Mouse (Mus musculus) thymus, adult 2 months (tissue): Measurements from ENCODE around the gene Prickle1. TPM values are rescaled to one million over a fixed set of nuclear protein-coding genes. Genes with fewer than 3 reads are reported as not detected.

ENCODE experiments used
- DNase-seq: peaks from one replicate; pipeline ENCODE4 v3.0.0; 2021
- H3K27ac ChIP-seq: fragments of 200-500 bp; 2 replicates; pipeline ENCODE4 v1.5.1; 2012; ENCODE audit warnings: low read length, control low read depth; ENCODE audit not compliant: control insufficient read depth, insufficient read depth
- H3K27me3 ChIP-seq: fragments of 200-500 bp; 2 replicates; pipeline ENCODE4 v1.6.1; 2012; ENCODE audit warnings: mild to moderate bottlenecking, low read length, moderate library complexity, mixed read lengths; ENCODE audit not compliant: control insufficient read depth, insufficient read depth
- H3K36me3 ChIP-seq: fragments of 200-500 bp; 2 replicates; pipeline ENCODE4 v1.6.1; 2012; ENCODE audit warnings: mild to moderate bottlenecking, low read length, moderate library complexity; ENCODE audit not compliant: control insufficient read depth, insufficient read depth
- H3K4me1 ChIP-seq: fragments of 200-500 bp; replicated peaks from 2 replicates; pipeline ENCODE4 v1.6.1; 2012; ENCODE audit warnings: low read length; ENCODE audit not compliant: control insufficient read depth, insufficient read depth
- H3K4me3 ChIP-seq: fragments of 200-500 bp; 2 replicates; pipeline ENCODE4 v1.5.1; 2012; ENCODE audit warnings: mild to moderate bottlenecking, low read length, control low read depth, moderate library complexity; ENCODE audit not compliant: control insufficient read depth, insufficient read depth
- CTCF ChIP-seq: fragments of 200-500 bp; IDR thresholded peaks from 2 replicates; pipeline ENCODE4 v1.5.1; 2012; ENCODE audit warnings: mild to moderate bottlenecking, control low read depth, low read length, moderate library complexity, borderline replicate concordance; ENCODE audit not compliant: control insufficient read depth, poor library complexity, insufficient read depth; ENCODE audit errors: extremely low read depth
- POLR2A ChIP-seq: fragments of 200-500 bp; IDR thresholded peaks from 2 replicates; pipeline ENCODE4 v1.6.1; 2012; ENCODE audit warnings: mild to moderate bottlenecking, low read length, control low read depth, moderate library complexity; ENCODE audit not compliant: control insufficient read depth, poor library complexity, insufficient read depth; ENCODE audit errors: extremely low read depth
- WGBS: fragments of 180-500 bp; shearing (Covaris S2); methylation state at CpG from one replicate; pipeline ENCODE4 v1.1.7; 2018; 5-methylcytosine and 5-hydroxymethylcytosine counted together
- polyA plus RNA-seq: library from polyadenylated mRNA; depleted of rRNA; stranded (reverse); fragments of >200 nt; gene quantifications from 2 replicates; pipeline ENCODE4 v1.2.3, GENCODE M21; 2012

Prickle1 gene
- polyA plus RNA-seq, 1 experiment: 9.7 TPM

DNA sequence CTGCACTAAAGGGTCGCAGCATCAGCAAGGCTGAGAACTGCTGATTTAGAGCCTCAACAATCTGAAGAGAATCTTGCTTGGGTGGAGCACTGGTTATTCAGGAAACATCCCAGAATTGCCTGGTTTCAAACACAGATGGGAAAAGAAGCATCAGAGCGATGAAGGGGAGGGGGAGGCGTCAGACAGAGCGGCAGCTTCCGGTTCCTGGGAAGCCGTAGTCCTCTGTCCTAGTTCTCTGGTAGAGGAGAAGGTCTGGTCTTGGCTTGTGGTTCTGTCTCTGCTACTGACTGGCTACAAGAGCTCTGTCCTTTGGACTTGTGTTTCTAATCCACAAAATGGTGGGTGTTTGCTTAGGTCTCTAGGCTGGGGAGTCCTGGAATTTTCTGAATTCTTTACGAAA is 57.9 kb downstream of the Prickle1 start:
- Histone ChIP-seq H3K4me3 (no peak overlapping the region), H3K27me3 (no peaks in the 10 kb centered on the region), H3K27ac (no peak overlapping the region), H3K36me3 (no peaks in the 10 kb centered on the region), H3K4me1 (peaks cover 7% of the 10 kb centered on the region)
- DNase-seq: no peak
- 95% methylated on average over 7 of the region's 7 CpGs for WGBS
- no peak for TF ChIP-seq POLR2A
- TF ChIP-seq CTCF: no peak

DNA sequence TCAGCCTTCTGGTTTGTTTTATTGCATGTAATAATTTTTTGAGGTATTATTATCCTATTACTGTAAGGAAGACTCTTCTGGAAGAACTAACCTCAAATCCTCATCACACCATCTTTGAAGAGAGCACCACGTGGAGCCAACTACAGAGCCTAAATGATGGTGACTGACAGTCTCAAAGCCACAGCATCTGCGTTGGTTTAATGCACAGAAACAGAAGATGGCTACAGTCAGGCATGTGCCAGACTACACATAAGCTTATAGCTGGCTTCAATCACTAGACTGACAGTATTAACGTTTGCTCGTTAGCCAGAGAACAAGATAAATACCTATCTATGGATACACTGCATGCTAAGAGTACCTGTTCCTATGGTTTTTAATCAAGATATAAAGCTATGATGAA is 59.5 kb downstream of the Prickle1 start:
- peaks cover 9% of the 10 kb centered on the region for H3K4me1 ChIP-seq

DNA sequence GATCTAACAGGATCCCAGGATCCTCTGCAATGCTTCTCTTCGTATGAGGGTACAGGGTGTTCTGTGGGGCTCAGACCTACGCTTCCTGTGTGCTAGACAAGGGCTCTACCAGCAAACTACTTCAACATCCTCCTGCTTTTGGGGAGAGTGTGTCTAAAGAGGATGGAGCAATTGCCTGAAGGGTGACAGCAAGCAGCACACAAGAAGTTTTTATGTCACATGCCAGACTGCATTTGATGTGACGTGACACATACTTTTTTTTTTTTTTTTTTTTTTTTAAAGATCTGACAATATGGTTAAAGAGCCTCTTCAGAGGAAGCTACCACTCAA is 65.0 kb downstream of the Prickle1 start:
- TF ChIP-seq CTCF (no peak), POLR2A (no peak)
- no peak for DNase-seq
- Histone ChIP-seq H3K4me3 (no peak overlapping the region), H3K36me3 (no peaks in the 10 kb centered on the region), H3K4me1 (peaks cover 9% of the 10 kb centered on the region), H3K27ac (no peak overlapping the region), H3K27me3 (no peaks in the 10 kb centered on the region)
- 52% methylated on average over 3 of the region's 3 CpGs for WGBS

More for the DNA sequence above, 59.5 kb downstream of the Prickle1 start:
- DNase-seq: no peak
- H3K36me3 ChIP-seq: no peaks in the 10 kb centered on the region
- no peak overlapping the region for H3K27ac ChIP-seq
- no peak overlapping the region for H3K4me3 ChIP-seq
- no peak for TF ChIP-seq POLR2A
- no peak for TF ChIP-seq CTCF
- 89% methylated on average over 4 of the region's 4 CpGs for WGBS
- no peaks in the 10 kb centered on the region for H3K27me3 ChIP-seq

DNA sequence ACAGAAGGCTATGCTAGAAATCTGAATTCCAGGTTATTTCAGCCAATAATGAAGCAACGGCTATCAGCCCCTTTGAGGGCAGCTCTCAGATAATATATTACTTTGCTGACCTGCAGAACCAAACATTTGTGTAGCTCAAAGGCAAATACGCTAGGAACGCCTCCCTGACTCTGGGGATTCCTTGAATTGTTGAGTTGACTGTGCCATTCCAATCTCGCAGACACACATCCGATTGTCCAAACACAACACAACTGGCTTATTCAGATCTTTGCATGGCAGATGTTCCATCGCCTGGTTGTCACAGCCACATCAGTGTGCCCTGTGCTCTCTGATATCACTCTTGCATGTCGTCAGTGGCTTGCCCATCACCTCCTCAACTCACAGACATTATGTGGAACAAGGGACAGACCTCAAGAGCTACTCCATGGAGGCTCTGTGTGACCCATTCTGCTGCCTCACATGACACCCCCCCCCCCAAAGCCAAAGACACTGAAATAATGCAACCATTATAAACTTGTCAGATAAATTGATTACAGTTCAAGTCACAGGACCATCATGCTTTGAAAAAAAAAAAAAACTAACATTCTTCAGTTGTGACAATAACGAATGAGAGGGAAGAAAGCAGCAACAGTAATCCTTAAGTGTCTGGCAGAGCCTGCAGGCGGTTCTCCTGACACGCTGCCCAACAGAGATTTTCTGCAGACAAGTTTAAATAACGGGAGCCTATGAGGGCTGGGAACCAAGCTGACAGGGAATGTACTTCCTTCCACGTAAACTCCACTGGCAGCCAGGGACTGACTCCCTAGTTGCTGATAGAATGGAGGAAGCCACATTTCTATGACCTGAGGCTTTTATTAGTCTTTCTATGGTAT is 65.6 kb downstream of the Prickle1 start:
- Histone ChIP-seq H3K4me1 (peaks cover 9% of the 10 kb centered on the region), H3K4me3 (no peak overlapping the region), H3K27me3 (no peaks in the 10 kb centered on the region), H3K27ac (no peak overlapping the region), H3K36me3 (no peaks in the 10 kb centered on the region)
- DNase-seq: no peak
- 91% methylated on average over 12 of the region's 12 CpGs for WGBS
- TF ChIP-seq CTCF (no peak), POLR2A (no peak)

- 90% methylated on average over 5 of the region's 5 CpGs for WGBS
- TF ChIP-seq CTCF: no peak
- no peak for TF ChIP-seq POLR2A
- Histone ChIP-seq H3K36me3 (no peaks in the 10 kb centered on the region), H3K4me1 (no peaks in the 10 kb centered on the region), H3K27ac (no peak overlapping the region), H3K4me3 (no peak overlapping the region), H3K27me3 (no peaks in the 10 kb centered on the region)
- DNase-seq: no peak
Observed at GRCm38 (mm10) chr15:93525305-93525917, 70.3 kb downstream of the Prickle1 start.

- Histone ChIP-seq H3K4me1 (peaks cover 5% of the 10 kb centered on the region; the same call in 1 of the 2 replicates), H3K4me3 (no peak overlapping the region), H3K36me3 (no peaks in the 10 kb centered on the region), H3K27ac (no peak overlapping the region), H3K27me3 (no peaks in the 10 kb centered on the region)
- no peak for DNase-seq
- 92% methylated on average over 3 of the region's 3 CpGs for WGBS
- no peak for TF ChIP-seq POLR2A
- TF ChIP-seq CTCF: no peak
Observed at GRCm38 (mm10) chr15:93521787-93522180, 73.9 kb downstream of the Prickle1 start.
